Mouse (Mus musculus): Measurements from ENCODE around the gene Ergic3.

- no peak for TF ChIP-seq MAX (IDR thresholded peaks at IDR 0.05; ENCODE audit: low read depth)
- TF ChIP-seq MYOD1 (IDR thresholded peaks at IDR 0.05; ENCODE audit: control insufficient read depth in 1 of 3, insufficient read length in 2 of 3, low read depth in 2 of 3) = no peak
- no peak for TF ChIP-seq E2F4 (IDR thresholded peaks at IDR 0.05; ENCODE audit: insufficient read depth)
- TF ChIP-seq POLR2A (IDR thresholded peaks at IDR 0.05; ENCODE audit: insufficient read length, low read depth) = no peak
- TF ChIP-seq SRF (IDR thresholded peaks at IDR 0.05; ENCODE audit: control insufficient read depth, insufficient read length, low read depth) = no peak
- TF ChIP-seq MYOG (IDR thresholded peaks at IDR 0.05; ENCODE audit: control insufficient read depth in 1 of 3, insufficient read depth in 1 of 3, insufficient read length in 2 of 3, low read depth in 2 of 3) = no peak
- TF ChIP-seq USF1 (IDR thresholded peaks at IDR 0.05; ENCODE audit: low read depth) = no peak
- no peak for TF ChIP-seq REST (IDR thresholded peaks at IDR 0.05; ENCODE audit: insufficient read depth, insufficient read length)
- TF ChIP-seq CEBPB (IDR thresholded peaks at IDR 0.05; ENCODE audit: insufficient read depth, poor library complexity, severe bottlenecking) = no peak
- no peak for TF ChIP-seq TCF12 (IDR thresholded peaks at IDR 0.05; ENCODE audit: insufficient read depth, poor library complexity, severe bottlenecking)
- TF ChIP-seq POLR2AphosphoS2 (IDR thresholded peaks at IDR 0.05; ENCODE audit: insufficient read length, low read depth) = no peak
- no peak for TF ChIP-seq TCF3 (IDR thresholded peaks at IDR 0.05; ENCODE audit: insufficient read length, low read depth)
These were observed 40.1 kb downstream of the Ergic3 start for GRCm38 (mm10) chr2:156047929-156048328.

Data from myocyte (in vitro differentiated cells).